Comparison of ENCODE assay signal across 8 mouse cellular contexts in the genomic region with DNA sequence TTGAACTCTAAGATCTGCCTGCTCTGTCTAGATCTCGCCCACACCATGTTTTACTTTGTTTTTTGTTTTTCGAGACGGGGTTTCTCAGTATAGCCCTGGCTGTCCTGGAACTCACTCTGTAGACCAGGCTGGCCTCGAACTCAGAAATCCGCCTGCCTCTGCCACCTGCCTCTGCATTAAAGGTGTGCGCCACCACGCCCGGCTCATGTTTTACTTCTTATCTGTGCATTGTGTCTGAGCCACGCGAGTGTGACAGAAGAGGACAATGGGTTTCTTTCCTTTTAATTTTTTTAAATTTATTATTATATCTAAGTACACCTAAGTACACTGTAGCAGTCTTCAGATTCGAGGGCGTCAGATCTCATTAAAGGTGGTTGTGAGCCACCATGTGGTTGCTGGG. TPM values are rescaled to one million over a fixed set of nuclear protein-coding genes. Genes with fewer than 3 reads are reported as not detected.
DNase-seq lines count a peak whose midpoint lies in the region; ATAC-seq and TF ChIP-seq lines count a peak whose summit lies in the region.

No protein-coding gene starts in this region.

- 42% methylated on average over 12 of the region's 12 CpGs for WGBS in kidney, adult 2 months
- WGBS in bone marrow, adult 2 months: 37% methylated on average over 12 of the region's 12 CpGs
- 48% methylated on average over 12 of the region's 12 CpGs for WGBS in hindbrain, embryonic 13.5 days
- WGBS in midbrain, embryonic 13.5 days: 45% methylated on average over 12 of the region's 12 CpGs

- H3K36me3 ChIP-seq in kidney, adult 2 months (ENCODE audit: control insufficient read depth, insufficient read depth, low read length): no peaks in the 10 kb centered on the region
- H3K36me3 ChIP-seq in hindbrain, embryonic 13.5 days: no peaks in the 10 kb centered on the region; the same call in 1 of the 2 replicates
- H3K36me3 ChIP-seq in midbrain, embryonic 13.5 days: peaks cover 4% of the 10 kb centered on the region; the same call in 1 of the 2 replicates

- DNase-seq in kidney, adult 2 months: no peak
- DNase-seq in kidney, postnatal 10 days: no peak
- no peak for DNase-seq in spleen, postnatal 36 days (ENCODE audit: low spot score in 2 of 2)
- no peak for DNase-seq in spleen, adult 18-20 months

- H3K27me3 ChIP-seq in kidney, adult 2 months (replicated peaks; ENCODE audit: control insufficient read depth, insufficient read depth, low read length): no peaks in the 10 kb centered on the region
- no peaks in the 10 kb centered on the region for H3K27me3 ChIP-seq in hindbrain, embryonic 13.5 days
- H3K27me3 ChIP-seq in midbrain, embryonic 13.5 days: no peaks in the 10 kb centered on the region

- H3K4me3 ChIP-seq in kidney, adult 2 months (ENCODE audit: insufficient read depth, low read depth, low read length): peak overlapping the region; percentile 67
- H3K4me3 ChIP-seq in bone marrow, adult 2 months (replicated peaks; ENCODE audit: control insufficient read depth, low read depth, low read length): peak overlapping the region; percentile 80
- peak overlapping the region; percentile 83 for H3K4me3 ChIP-seq in hindbrain, embryonic 13.5 days
- peak overlapping the region; percentile 87 for H3K4me3 ChIP-seq in midbrain, embryonic 13.5 days (replicated peaks)

- no peak; the same call in 1 of the 2 replicates for ATAC-seq in hindbrain, embryonic 13.5 days (ENCODE audit: low FRiP score)
- no peak for ATAC-seq in midbrain, embryonic 13.5 days
- no peak for ATAC-seq in megakaryocyte progenitor cell, adult 5-6 weeks (replicated peaks; ENCODE audit: poor library complexity)

- peak overlapping the region; percentile 95 for H3K4me2 ChIP-seq in hindbrain, embryonic 13.5 days
- H3K4me2 ChIP-seq in midbrain, embryonic 13.5 days (replicated peaks): peak overlapping the region; percentile 75

- H3K9me3 ChIP-seq in hindbrain, embryonic 13.5 days: no peaks in the 10 kb centered on the region
- no peaks in the 10 kb centered on the region for H3K9me3 ChIP-seq in midbrain, embryonic 13.5 days

- H3K9ac ChIP-seq in hindbrain, embryonic 13.5 days: peak overlapping the region; percentile 91
- peak overlapping the region; percentile 91 for H3K9ac ChIP-seq in midbrain, embryonic 13.5 days (replicated peaks)

- no peak for TF ChIP-seq POLR2A in kidney, adult 2 months (IDR thresholded peaks at IDR 0.05; ENCODE audit: low read depth, low read length)
- no peak for TF ChIP-seq POLR2A in bone marrow, adult 2 months (IDR thresholded peaks at IDR 0.05; ENCODE audit: borderline replicate concordance, control insufficient read depth, low read depth, low read length)

- peaks cover 7% of the 10 kb centered on the region; the same call in 1 of the 2 replicates for H3K4me1 ChIP-seq in kidney, adult 2 months (ENCODE audit: control insufficient read depth, insufficient read depth, low read length)
- peaks cover 2% of the 10 kb centered on the region; the same call in 1 of the 2 replicates for H3K4me1 ChIP-seq in bone marrow, adult 2 months (ENCODE audit: control insufficient read depth, insufficient read depth, low read length)
- peaks cover 45% of the 10 kb centered on the region for H3K4me1 ChIP-seq in hindbrain, embryonic 13.5 days (replicated peaks)
- peaks cover 25% of the 10 kb centered on the region for H3K4me1 ChIP-seq in midbrain, embryonic 13.5 days (replicated peaks)

- H3K27ac ChIP-seq in kidney, adult 2 months (ENCODE audit: insufficient read depth, low read depth, low read length): peak overlapping the region; percentile 47
- H3K27ac ChIP-seq in bone marrow, adult 2 months (ENCODE audit: control insufficient read depth, insufficient read depth, low read depth, low read length, poor library complexity): peak overlapping the region; percentile 88; the same call in 1 of the 2 replicates
- H3K27ac ChIP-seq in hindbrain, embryonic 13.5 days: peak overlapping the region; percentile 94
- peak overlapping the region; percentile 93 for H3K27ac ChIP-seq in midbrain, embryonic 13.5 days

- TF ChIP-seq CTCF in kidney, adult 2 months (conservative IDR thresholded peaks at IDR 0.05; ENCODE audit: insufficient read depth, insufficient read length, low read depth, low read length): no peak
- no peak for TF ChIP-seq CTCF in bone marrow, adult 2 months (IDR thresholded peaks at IDR 0.05; ENCODE audit: control insufficient read depth, insufficient read depth, low read length)

RNA-seq across cellular contexts. Expression of a gene that starts 0.5 kb away (rescaled TPM):
- 35.6 and 40.9 TPM in 2 replicates for polyA plus RNA-seq in kidney, adult 2 months (2012; rRNA removed)
- 8.4 and 8.9 TPM in 2 replicates for polyA plus RNA-seq in bone marrow, adult 2 months (2011; ENCODE audit: insufficient read depth, insufficient read length, low replicate concordance, missing spikeins)
- 24.5 and 26.5 TPM in 2 replicates for polyA plus RNA-seq in hindbrain, embryonic 13.5 days (2015; fragmentation: Nextera tagmentation; extraction: Ambion mirVana)
- 26.6 and 29.3 TPM in 2 replicates for polyA plus RNA-seq in midbrain, embryonic 13.5 days (2015; fragmentation: Nextera tagmentation; extraction: Ambion mirVana)
- total RNA-seq in megakaryocyte progenitor cell, adult 5-6 weeks (2015): 27.0 and 31.0 TPM in 2 replicates
- 15.7 and 19.9 TPM in 2 replicates for total RNA-seq in megakaryocyte progenitor cell, adult 5-6 weeks (2017)

RNA-seq across cellular contexts. Expression of a gene that starts 35.5 kb away (rescaled TPM):
- polyA plus RNA-seq in kidney, adult 2 months (2012; rRNA removed): 60.6 and 71.7 TPM in 2 replicates
- 12.5 and 25.9 TPM in 2 replicates for polyA plus RNA-seq in bone marrow, adult 2 months (2011; ENCODE audit: insufficient read depth, insufficient read length, low replicate concordance, missing spikeins)
- polyA plus RNA-seq in hindbrain, embryonic 13.5 days (2015; fragmentation: Nextera tagmentation; extraction: Ambion mirVana): 69.2 and 72.6 TPM in 2 replicates
- 64.6 and 68.4 TPM in 2 replicates for polyA plus RNA-seq in midbrain, embryonic 13.5 days (2015; fragmentation: Nextera tagmentation; extraction: Ambion mirVana)
- 55.1 and 56.1 TPM in 2 replicates for total RNA-seq in megakaryocyte progenitor cell, adult 5-6 weeks (2015)
- total RNA-seq in megakaryocyte progenitor cell, adult 5-6 weeks (2017): 50.4 and 57.1 TPM in 2 replicates

RNA-seq across cellular contexts. Expression of a gene that starts 37.4 kb away (rescaled TPM):
- 23.7 and 28.2 TPM in 2 replicates for polyA plus RNA-seq in kidney, adult 2 months (2012; rRNA removed)
- polyA plus RNA-seq in bone marrow, adult 2 months (2011; ENCODE audit: insufficient read depth, insufficient read length, low replicate concordance, missing spikeins): 6.9 and 10.8 TPM in 2 replicates
- polyA plus RNA-seq in hindbrain, embryonic 13.5 days (2015; fragmentation: Nextera tagmentation; extraction: Ambion mirVana): 18.9 and 20.1 TPM in 2 replicates
- 18.1 and 19.4 TPM in 2 replicates for polyA plus RNA-seq in midbrain, embryonic 13.5 days (2015; fragmentation: Nextera tagmentation; extraction: Ambion mirVana)
- total RNA-seq in megakaryocyte progenitor cell, adult 5-6 weeks (2015): 15.3 and 15.9 TPM in 2 replicates
- 20.7 and 23.4 TPM in 2 replicates for total RNA-seq in megakaryocyte progenitor cell, adult 5-6 weeks (2017)

RNA-seq across cellular contexts. Expression of a gene that starts 57.0 kb away (rescaled TPM):
- polyA plus RNA-seq in kidney, adult 2 months (2012; rRNA removed): 1.7 and 2.7 TPM in 2 replicates
- 0.63 and 1.7 TPM in 2 replicates for polyA plus RNA-seq in bone marrow, adult 2 months (2011; ENCODE audit: insufficient read depth, insufficient read length, low replicate concordance, missing spikeins)
- 7.9 and 9.2 TPM in 2 replicates for polyA plus RNA-seq in hindbrain, embryonic 13.5 days (2015; fragmentation: Nextera tagmentation; extraction: Ambion mirVana)
- 8.2 and 8.7 TPM in 2 replicates for polyA plus RNA-seq in midbrain, embryonic 13.5 days (2015; fragmentation: Nextera tagmentation; extraction: Ambion mirVana)
- 1.5 and 2.2 TPM in 2 replicates for total RNA-seq in megakaryocyte progenitor cell, adult 5-6 weeks (2015)
- 0.91 and 2.8 TPM in 2 replicates for total RNA-seq in megakaryocyte progenitor cell, adult 5-6 weeks (2017)

RNA-seq across cellular contexts. Expression of a gene that starts 57.3 kb away (rescaled TPM):
- 33.3 and 34.7 TPM in 2 replicates for polyA plus RNA-seq in kidney, adult 2 months (2012; rRNA removed)
- 2.4 and 5.9 TPM in 2 replicates for polyA plus RNA-seq in bone marrow, adult 2 months (2011; ENCODE audit: insufficient read depth, insufficient read length, low replicate concordance, missing spikeins)
- polyA plus RNA-seq in hindbrain, embryonic 13.5 days (2015; fragmentation: Nextera tagmentation; extraction: Ambion mirVana): 1.3 and 1.4 TPM in 2 replicates
- 1.0 and 1.3 TPM in 2 replicates for polyA plus RNA-seq in midbrain, embryonic 13.5 days (2015; fragmentation: Nextera tagmentation; extraction: Ambion mirVana)
- 9.0 and 11.4 TPM in 2 replicates for total RNA-seq in megakaryocyte progenitor cell, adult 5-6 weeks (2015)
- 3.0 and 4.1 TPM in 2 replicates for total RNA-seq in megakaryocyte progenitor cell, adult 5-6 weeks (2017)
